ENCODE assay signal across 8 mouse cellular contexts in the genomic region with DNA sequence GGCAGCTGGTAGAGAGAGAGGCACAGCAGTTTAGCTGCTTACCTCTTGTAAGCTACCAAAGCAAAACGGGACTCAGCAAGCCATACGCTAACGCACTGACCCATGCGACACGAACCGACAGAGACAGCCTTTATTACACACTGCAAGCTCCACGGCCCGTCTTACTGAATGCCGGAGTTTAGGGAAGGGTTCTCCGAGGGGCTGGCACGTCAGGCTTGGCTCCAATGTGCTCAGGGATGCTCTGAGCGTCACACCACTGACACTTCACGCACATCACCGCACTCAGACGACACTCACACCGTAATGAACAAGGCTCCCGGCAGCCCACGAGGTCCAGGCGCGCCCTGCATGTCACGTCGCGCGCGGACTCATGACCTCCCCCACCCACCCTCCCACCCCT. TPM values are rescaled to one million over a fixed set of nuclear protein-coding genes. Genes with fewer than 3 reads are reported as not detected.
DNase-seq lines count a peak whose midpoint lies in the region; ATAC-seq and TF ChIP-seq lines count a peak whose summit lies in the region.

No protein-coding gene starts in this region.

- H3K9me3 ChIP-seq in heart, embryonic 15.5 days (replicated peaks): no peaks in the 10 kb centered on the region
- H3K9me3 ChIP-seq in embryonic facial prominence, embryonic 10.5 days: no peaks in the 10 kb centered on the region
- no peaks in the 10 kb centered on the region for H3K9me3 ChIP-seq in intestine, postnatal 0 days (ENCODE audit: control insufficient read depth)

- peak overlapping the region; percentile 87 for H3K27ac ChIP-seq in heart, embryonic 15.5 days
- peak overlapping the region; percentile 93 for H3K27ac ChIP-seq in embryonic facial prominence, embryonic 10.5 days (replicated peaks)
- no peak overlapping the region for H3K27ac ChIP-seq in intestine, postnatal 0 days (ENCODE audit: low read depth, low read length)

- DNase-seq in heart, postnatal 4 days: no peak
- DNase-seq in embryonic facial prominence, embryonic 10.5 days (ENCODE audit: low spot score): no peak
- DNase-seq in naive thymus-derived CD4-positive, alpha-beta T cell, adult 2 months (ENCODE audit: low read depth): peak; percentile 67
- no peak for DNase-seq in cerebellum, postnatal 14 days
- DNase-seq in adrenal gland, postnatal 36 days: no peak

- WGBS in heart, embryonic 15.5 days: under 1% methylated on average over 25 of the region's 25 CpGs
- 0% methylated on average over 25 of the region's 25 CpGs for WGBS in embryonic facial prominence, embryonic 10.5 days
- WGBS in intestine, postnatal 0 days: under 1% methylated on average over 25 of the region's 25 CpGs

- H3K4me1 ChIP-seq in heart, embryonic 15.5 days (replicated peaks): peaks cover 17% of the 10 kb centered on the region
- peaks cover 22% of the 10 kb centered on the region for H3K4me1 ChIP-seq in embryonic facial prominence, embryonic 10.5 days
- H3K4me1 ChIP-seq in intestine, postnatal 0 days (replicated peaks; ENCODE audit: control insufficient read depth, insufficient read depth, low read length): peaks cover 7% of the 10 kb centered on the region; the same call in 1 of the 2 replicates

- no peak for ATAC-seq in heart, embryonic 15.5 days (replicated peaks; ENCODE audit: insufficient number of reproducible peaks, insufficient read depth, low FRiP score, low read depth)
- peak; percentile 24 for ATAC-seq in CD4-positive, CD25-positive, alpha-beta regulatory T cell, adult 4 months
- ATAC-seq in intestine, postnatal 0 days: peak; percentile 52

- TF ChIP-seq CTCF in intestine, postnatal 0 days (IDR thresholded peaks at IDR 0.05; ENCODE audit: low read depth): no peak

- H3K4me2 ChIP-seq in heart, embryonic 15.5 days: peak overlapping the region; percentile 94
- H3K4me2 ChIP-seq in intestine, postnatal 0 days (replicated peaks; ENCODE audit: low read depth): peak overlapping the region; percentile 80

- no peaks in the 10 kb centered on the region for H3K27me3 ChIP-seq in heart, embryonic 15.5 days
- H3K27me3 ChIP-seq in embryonic facial prominence, embryonic 10.5 days (replicated peaks; ENCODE audit: low read depth, poor library complexity, severe bottlenecking): no peaks in the 10 kb centered on the region
- H3K27me3 ChIP-seq in intestine, postnatal 0 days (replicated peaks; ENCODE audit: control insufficient read depth, insufficient read depth, low read length): no peaks in the 10 kb centered on the region

- H3K36me3 ChIP-seq in heart, embryonic 15.5 days: no peaks in the 10 kb centered on the region
- peaks cover 15% of the 10 kb centered on the region for H3K36me3 ChIP-seq in embryonic facial prominence, embryonic 10.5 days (replicated peaks)
- 0 out of 2 replicates have a peak, but pooled peaks cover 1% of the 10 kb centered on the region for H3K36me3 ChIP-seq in intestine, postnatal 0 days (ENCODE audit: control insufficient read depth, insufficient read depth)

- H3K4me3 ChIP-seq in heart, embryonic 15.5 days: peak overlapping the region; percentile 79
- peak overlapping the region; percentile 95 for H3K4me3 ChIP-seq in embryonic facial prominence, embryonic 10.5 days
- peak overlapping the region; percentile 79 for H3K4me3 ChIP-seq in intestine, postnatal 0 days (ENCODE audit: low read depth, low read length)

- peak overlapping the region; percentile 81 for H3K9ac ChIP-seq in heart, embryonic 15.5 days
- H3K9ac ChIP-seq in intestine, postnatal 0 days (ENCODE audit: low read depth, low read length): peak overlapping the region; percentile 77

RNA-seq across cellular contexts. Expression of gene Cinp, which starts 0.3 kb away (rescaled TPM):
- 55.2 and 64.2 TPM in 2 replicates for polyA plus RNA-seq in heart, embryonic 15.5 days (2015; fragmentation: Nextera tagmentation; extraction: Ambion mirVana)
- 10 to 100 TPM; 45.7 to 50.1 TPM for total RNA-seq in heart, postnatal 4 days (2021)
- 10 to 100 TPM; 37.3 to 44.2 TPM for polyA plus RNA-seq in CD4-positive, CD25-positive, alpha-beta regulatory T cell, adult 4 months (2017; shearing (Covaris generic))
- 86.9 and 91.3 TPM in 2 replicates for polyA plus RNA-seq in embryonic facial prominence, embryonic 10.5 days (2016; fragmentation: Nextera tagmentation; extraction: Ambion mirVana)
- 30.5 and 31.0 TPM in 2 replicates for polyA plus RNA-seq in intestine, postnatal 0 days (2015; fragmentation: Nextera tagmentation; extraction: Ambion mirVana)
- total RNA-seq in adrenal gland, postnatal 36 days (2021): 10 to 100 TPM; 41.2 to 42.2 TPM

RNA-seq across cellular contexts. Expression of gene Tecpr2, which starts 0.5 kb away (rescaled TPM):
- 2.0 and 3.2 TPM in 2 replicates for polyA plus RNA-seq in heart, embryonic 15.5 days (2015; fragmentation: Nextera tagmentation; extraction: Ambion mirVana)
- 1 to 10 TPM; 5.2 to 6.0 TPM for total RNA-seq in heart, postnatal 4 days (2021)
- 1 to 10 TPM; 1.3 to 1.6 TPM for polyA plus RNA-seq in CD4-positive, CD25-positive, alpha-beta regulatory T cell, adult 4 months (2017; shearing (Covaris generic))
- polyA plus RNA-seq in embryonic facial prominence, embryonic 10.5 days (2016; fragmentation: Nextera tagmentation; extraction: Ambion mirVana): 6.2 and 6.5 TPM in 2 replicates
- polyA plus RNA-seq in intestine, postnatal 0 days (2015; fragmentation: Nextera tagmentation; extraction: Ambion mirVana): 1.3 and 1.6 TPM in 2 replicates
- 10 to 100 TPM in 1 of 2 experiments, 1 to 10 TPM in 1; 9.6 to 10.3 TPM for total RNA-seq in adrenal gland, postnatal 36 days (2021)

RNA-seq across cellular contexts. Expression of gene Zfp839, which starts 38.6 kb away (rescaled TPM):
- 4.5 and 5.9 TPM in 2 replicates for polyA plus RNA-seq in heart, embryonic 15.5 days (2015; fragmentation: Nextera tagmentation; extraction: Ambion mirVana)
- 1 to 10 TPM; 6.7 to 6.9 TPM for total RNA-seq in heart, postnatal 4 days (2021)
- 1 to 10 TPM; 2.4 to 2.8 TPM for polyA plus RNA-seq in CD4-positive, CD25-positive, alpha-beta regulatory T cell, adult 4 months (2017; shearing (Covaris generic))
- polyA plus RNA-seq in embryonic facial prominence, embryonic 10.5 days (2016; fragmentation: Nextera tagmentation; extraction: Ambion mirVana): 5.6 and 6.1 TPM in 2 replicates
- 1.6 and 2.3 TPM in 2 replicates for polyA plus RNA-seq in intestine, postnatal 0 days (2015; fragmentation: Nextera tagmentation; extraction: Ambion mirVana)
- total RNA-seq in adrenal gland, postnatal 36 days (2021): 10 to 100 TPM; 10.9 to 12.2 TPM

RNA-seq across cellular contexts. Expression of gene Mok, which starts 47.9 kb away (rescaled TPM):
- polyA plus RNA-seq in heart, embryonic 15.5 days (2015; fragmentation: Nextera tagmentation; extraction: Ambion mirVana): 3.0 and 4.0 TPM in 2 replicates
- 1 to 10 TPM; 1.3 to 1.6 TPM for total RNA-seq in heart, postnatal 4 days (2021)
- polyA plus RNA-seq in CD4-positive, CD25-positive, alpha-beta regulatory T cell, adult 4 months (2017; shearing (Covaris generic)): under 1 TPM; 0.24 to 0.63 TPM
- polyA plus RNA-seq in embryonic facial prominence, embryonic 10.5 days (2016; fragmentation: Nextera tagmentation; extraction: Ambion mirVana): 7.2 and 10.1 TPM in 2 replicates
- polyA plus RNA-seq in intestine, postnatal 0 days (2015; fragmentation: Nextera tagmentation; extraction: Ambion mirVana): 0.80 and 0.85 TPM in 2 replicates
- total RNA-seq in adrenal gland, postnatal 36 days (2021): 1 to 10 TPM; 1.2 to 1.6 TPM
